In the genomic region with DNA sequence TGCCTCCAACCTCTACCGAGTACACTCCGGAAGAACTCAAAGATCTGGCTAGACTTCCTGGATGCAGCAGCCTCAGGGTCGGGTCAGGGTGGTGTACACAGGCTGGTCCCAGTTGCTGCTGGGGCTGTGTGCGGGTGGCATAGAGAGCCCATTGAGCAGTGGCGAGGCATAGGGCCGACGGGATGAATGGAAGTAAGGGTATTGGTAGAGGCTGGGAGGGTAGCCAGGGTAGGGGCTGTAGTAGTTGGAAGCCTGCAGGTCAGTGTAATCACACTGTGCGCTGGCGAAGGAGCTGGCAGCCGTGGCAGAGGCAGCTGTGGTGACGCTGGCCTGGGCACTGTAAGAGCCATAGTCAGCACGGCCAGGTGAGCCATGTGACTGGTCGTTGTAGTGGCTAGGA, we compare ENCODE assay signal across 8 mouse cellular contexts. TPM values are rescaled to one million over a fixed set of nuclear protein-coding genes. Genes with fewer than 3 reads are reported as not detected.
DNase-seq lines count a peak whose midpoint lies in the region; ATAC-seq and TF ChIP-seq lines count a peak whose summit lies in the region.

No protein-coding gene starts in this region.

- TF ChIP-seq RAD21 in CH12.LX (IDR thresholded peaks at IDR 0.05; ENCODE audit: low read depth, low read length), result no peak

- no peak for ATAC-seq in heart, embryonic 12.5 days (ENCODE audit: insufficient number of reproducible peaks, low FRiP score)
- ATAC-seq in forebrain, embryonic 13.5 days, result no peak
- no peak for ATAC-seq in CD4-positive, CD25-positive, alpha-beta regulatory T cell, adult 4 months
- ATAC-seq in lung, postnatal 0 days, result no peak
- ATAC-seq in heart, embryonic 11.5 days (replicated peaks; ENCODE audit: insufficient number of reproducible peaks, low FRiP score, low TSS enrichment), result no peak

- dilution Hi-C loops in CH12.LX (cut with MboI; ENCODE audit: extremely low pct_ligation_motif_present, extremely low pct_unique_long_range_greater_than_20kb, low sequenced_read_pairs), result no loop called here

- H3K36me3 ChIP-seq in heart, embryonic 12.5 days, result no peaks in the 10 kb centered on the region
- no peaks in the 10 kb centered on the region for H3K36me3 ChIP-seq in CH12.LX (replicated peaks in 1 of 2; ENCODE audit: control insufficient read depth in 1 of 2, insufficient read depth in 1 of 2, low read length in 1 of 2)
- peaks cover 9% of the 10 kb centered on the region; the same call in 1 of the 2 replicates for H3K36me3 ChIP-seq in forebrain, embryonic 13.5 days (ENCODE audit: poor library complexity, severe bottlenecking)
- H3K36me3 ChIP-seq in limb, embryonic 10.5 days, result peaks cover 15% of the 10 kb centered on the region
- H3K36me3 ChIP-seq in lung, postnatal 0 days (ENCODE audit: insufficient read depth, low read length), result no peaks in the 10 kb centered on the region
- no peaks in the 10 kb centered on the region for H3K36me3 ChIP-seq in heart, embryonic 11.5 days (ENCODE audit: control insufficient read depth, insufficient read depth, low read length)

- no peak for TF ChIP-seq POLR2A in CH12.LX (IDR thresholded peaks at IDR 0.05; ENCODE audit: low read depth, low read length)

- no peaks in the 10 kb centered on the region for H3K79me2 ChIP-seq in CH12.LX (replicated peaks; ENCODE audit: control insufficient read depth, extremely low read depth, insufficient read depth, poor library complexity, severe bottlenecking)

- H3K4me3 ChIP-seq in heart, embryonic 12.5 days, result no peak overlapping the region
- H3K4me3 ChIP-seq in CH12.LX (replicated peaks in 1 of 3; ENCODE audit: low read depth in 2 of 3, low read length in 2 of 3, poor library complexity in 1 of 3), result no peak overlapping the region
- H3K4me3 ChIP-seq in forebrain, embryonic 13.5 days, result peak overlapping the region; percentile 53
- H3K4me3 ChIP-seq in limb, embryonic 10.5 days, result 0 out of 2 replicates have a peak overlapping the region, but pooled peaks have one; percentile 1
- H3K4me3 ChIP-seq in lung, postnatal 0 days (ENCODE audit: low read depth, low read length), result no peak overlapping the region
- no peak overlapping the region for H3K4me3 ChIP-seq in heart, embryonic 11.5 days (ENCODE audit: low read depth, low read length)

- H3K4me1 ChIP-seq in heart, embryonic 12.5 days (replicated peaks), result peaks cover 58% of the 10 kb centered on the region
- peaks cover 15 to 19% of the 10 kb centered on the region in 2 experiments for H3K4me1 ChIP-seq in CH12.LX (ENCODE audit: control insufficient read depth in 1 of 2, insufficient read depth in 2 of 2)
- H3K4me1 ChIP-seq in forebrain, embryonic 13.5 days, result peaks cover 87% of the 10 kb centered on the region
- H3K4me1 ChIP-seq in limb, embryonic 10.5 days, result peaks cover 78% of the 10 kb centered on the region
- H3K4me1 ChIP-seq in lung, postnatal 0 days (ENCODE audit: insufficient read depth, low read depth, low read length), result peaks cover 8% of the 10 kb centered on the region
- H3K4me1 ChIP-seq in heart, embryonic 11.5 days (ENCODE audit: control insufficient read depth, insufficient read depth, low read length), result peaks cover 24% of the 10 kb centered on the region

- TF ChIP-seq CTCF in CH12.LX (conservative IDR thresholded peaks at IDR 0.05 in 1 of 2, IDR thresholded peaks at IDR 0.05 in 1 of 2; ENCODE audit: low read depth in 2 of 2, low read length in 2 of 2), result no peak
- no peak for TF ChIP-seq CTCF in lung, postnatal 0 days (IDR thresholded peaks at IDR 0.05)

- H3K9me3 ChIP-seq in heart, embryonic 12.5 days (replicated peaks), result no peaks in the 10 kb centered on the region
- H3K9me3 ChIP-seq in CH12.LX (replicated peaks; ENCODE audit: low read length), result peaks cover 6% of the 10 kb centered on the region
- no peaks in the 10 kb centered on the region for H3K9me3 ChIP-seq in forebrain, embryonic 13.5 days (replicated peaks)
- H3K9me3 ChIP-seq in limb, embryonic 10.5 days (replicated peaks), result no peaks in the 10 kb centered on the region
- H3K9me3 ChIP-seq in lung, postnatal 0 days (ENCODE audit: low read length), result no peaks in the 10 kb centered on the region
- no peaks in the 10 kb centered on the region for H3K9me3 ChIP-seq in heart, embryonic 11.5 days (replicated peaks; ENCODE audit: control insufficient read depth, low read length)

- intact Hi-C loops in heart, postnatal 10 days (cut with DNase I), result no loop called here

- no peak overlapping the region for H3K27ac ChIP-seq in heart, embryonic 12.5 days (ENCODE audit: poor library complexity, severe bottlenecking)
- no peak overlapping the region for H3K27ac ChIP-seq in CH12.LX (ENCODE audit: insufficient read depth, low read depth)
- H3K27ac ChIP-seq in forebrain, embryonic 13.5 days, result peak overlapping the region; percentile 26; the same call in 1 of the 2 replicates
- H3K27ac ChIP-seq in limb, embryonic 10.5 days, result 0 out of 2 replicates have a peak overlapping the region, but pooled peaks have one; percentile 38
- H3K27ac ChIP-seq in lung, postnatal 0 days (ENCODE audit: low read length), result no peak overlapping the region
- no peak overlapping the region for H3K27ac ChIP-seq in heart, embryonic 11.5 days (ENCODE audit: low read depth, low read length)

- 74% methylated on average over 13 of the region's 13 CpGs for WGBS in heart, embryonic 12.5 days
- WGBS in forebrain, embryonic 13.5 days, result 83% methylated on average over 13 of the region's 13 CpGs
- WGBS in limb, embryonic 10.5 days, result 79% methylated on average over 13 of the region's 13 CpGs
- WGBS in lung, postnatal 0 days, result 79% methylated on average over 12 of the region's 13 CpGs
- 74% methylated on average over 13 of the region's 13 CpGs for WGBS in heart, embryonic 11.5 days (ENCODE audit: insufficient replicate concordance)

- TF ChIP-seq EP300 in CH12.LX (IDR thresholded peaks at IDR 0.05; ENCODE audit: low read length), result no peak
- no peak for TF ChIP-seq EP300 in lung, postnatal 0 days (IDR thresholded peaks at IDR 0.05)

- H3K9ac ChIP-seq in heart, embryonic 12.5 days, result no peak overlapping the region
- H3K9ac ChIP-seq in CH12.LX (ENCODE audit: insufficient read depth, low read depth), result no peak overlapping the region
- H3K9ac ChIP-seq in forebrain, embryonic 13.5 days, result 0 out of 2 replicates have a peak overlapping the region, but pooled peaks have one; percentile 69
- no peak overlapping the region for H3K9ac ChIP-seq in lung, postnatal 0 days (replicated peaks; ENCODE audit: low read depth)
- no peak overlapping the region for H3K9ac ChIP-seq in heart, embryonic 11.5 days (ENCODE audit: low read depth, low read length)

- H3K4me2 ChIP-seq in heart, embryonic 12.5 days, result 0 out of 2 replicates have a peak overlapping the region, but pooled peaks have one; percentile 26
- peak overlapping the region; percentile 14 for H3K4me2 ChIP-seq in CH12.LX (ENCODE audit: insufficient read depth, low read depth, poor library complexity, severe bottlenecking)
- H3K4me2 ChIP-seq in forebrain, embryonic 13.5 days, result peak overlapping the region; percentile 82
- H3K4me2 ChIP-seq in lung, postnatal 0 days (replicated peaks; ENCODE audit: low read depth, low read length), result no peak overlapping the region
- no peak overlapping the region for H3K4me2 ChIP-seq in heart, embryonic 11.5 days

- peaks cover 37% of the 10 kb centered on the region for H3K27me3 ChIP-seq in heart, embryonic 12.5 days (replicated peaks)
- H3K27me3 ChIP-seq in CH12.LX (replicated peaks), result peaks cover 86% of the 10 kb centered on the region
- H3K27me3 ChIP-seq in forebrain, embryonic 13.5 days, result peaks cover 33% of the 10 kb centered on the region
- peaks cover 65% of the 10 kb centered on the region for H3K27me3 ChIP-seq in limb, embryonic 10.5 days (ENCODE audit: low read depth, poor library complexity, severe bottlenecking)
- peaks cover 28% of the 10 kb centered on the region for H3K27me3 ChIP-seq in lung, postnatal 0 days (replicated peaks; ENCODE audit: insufficient read depth, low read length)
- H3K27me3 ChIP-seq in heart, embryonic 11.5 days (ENCODE audit: control insufficient read depth, insufficient read depth, low read length), result peaks cover 34% of the 10 kb centered on the region

- in situ Hi-C loops in CH12.LX (cut with MboI; ENCODE audit: low pct_ligation_motif_present, low pct_unique_long_range_greater_than_20kb, low sequenced_read_pairs), result no loop called here

- DNase-seq in heart, postnatal 10 days, result no peak
- no peak for DNase-seq in CH12.LX (ENCODE audit: extremely low read depth)
- no peak for DNase-seq in limb, embryonic 10.5 days (ENCODE audit: low spot score)
- no peak for DNase-seq in lung, postnatal 0 days (ENCODE audit: low spot score)

TF ChIP-seq in CH12.LX, 34 proteins besides CTCF, POLR2A, EP300 and RAD21 (continues in another document):
- TF ChIP-seq MYC (IDR thresholded peaks at IDR 0.05; ENCODE audit: low read depth, low read length) (no peak), ELF1 (IDR thresholded peaks at IDR 0.05; ENCODE audit: low read depth, low read length) (no peak), CHD2 (IDR thresholded peaks at IDR 0.05; ENCODE audit: low read length) (no peak), ZMIZ1 (IDR thresholded peaks at IDR 0.05; ENCODE audit: low read depth, low read length) (no peak)

RNA-seq across cellular contexts. Expression of gene Sox8, which starts 3.2 kb away (rescaled TPM):
- 1.6 and 1.9 TPM in 2 replicates for polyA plus RNA-seq in heart, embryonic 12.5 days (2016; fragmentation: Nextera tagmentation; extraction: Ambion mirVana)
- total RNA-seq in heart, postnatal 10 days (2021), result under 1 TPM; 0.72 to 0.93 TPM
- total RNA-seq in CH12.LX (2012; rRNA removed) (not detected in 2 replicates), CH12.LX (2014; rRNA removed) (not detected in 2 replicates)
- not detected in 2 replicates for polyA plus RNA-seq in CH12.LX (2012; ENCODE audit: insufficient read length, low read depth)
- polyA plus RNA-seq in forebrain, embryonic 13.5 days (2015; fragmentation: Nextera tagmentation; extraction: Ambion mirVana), result 15.3 and 17.5 TPM in 2 replicates
- polyA plus RNA-seq in limb, embryonic 10.5 days (2016; fragmentation: Nextera tagmentation; extraction: Ambion mirVana), result 11.1 and 13.1 TPM in 2 replicates
- polyA plus RNA-seq in CD4-positive, CD25-positive, alpha-beta regulatory T cell, adult 4 months (2017; shearing (Covaris generic)), result not detected
- polyA plus RNA-seq in lung, postnatal 0 days (2015; fragmentation: Nextera tagmentation; extraction: Ambion mirVana), result 0.19 and 0.24 TPM in 2 replicates
- polyA plus RNA-seq in heart, embryonic 11.5 days (2014; fragmentation: Nextera tagmentation; extraction: Ambion mirVana), result 2.0 and 2.9 TPM in 2 replicates

RNA-seq across cellular contexts. Expression of gene Lmf1, which starts 11.6 kb away (rescaled TPM):
- polyA plus RNA-seq in heart, embryonic 12.5 days (2016; fragmentation: Nextera tagmentation; extraction: Ambion mirVana), result 34.6 and 35.3 TPM in 2 replicates
- total RNA-seq in heart, postnatal 10 days (2021), result 10 to 100 TPM; 25.4 to 27.0 TPM
- total RNA-seq in CH12.LX (2012; rRNA removed) (17.3 and 26.9 TPM in 2 replicates), CH12.LX (2014; rRNA removed) (11.2 and 13.3 TPM in 2 replicates)
- polyA plus RNA-seq in CH12.LX (2012; ENCODE audit: insufficient read length, low read depth), result 12.1 and 15.2 TPM in 2 replicates
- 19.7 and 20.9 TPM in 2 replicates for polyA plus RNA-seq in forebrain, embryonic 13.5 days (2015; fragmentation: Nextera tagmentation; extraction: Ambion mirVana)
- polyA plus RNA-seq in limb, embryonic 10.5 days (2016; fragmentation: Nextera tagmentation; extraction: Ambion mirVana), result 28.9 and 29.0 TPM in 2 replicates
- polyA plus RNA-seq in CD4-positive, CD25-positive, alpha-beta regulatory T cell, adult 4 months (2017; shearing (Covaris generic)), result 10 to 100 TPM; 22.0 to 26.0 TPM
- polyA plus RNA-seq in lung, postnatal 0 days (2015; fragmentation: Nextera tagmentation; extraction: Ambion mirVana), result 16.5 and 16.6 TPM in 2 replicates
- polyA plus RNA-seq in heart, embryonic 11.5 days (2014; fragmentation: Nextera tagmentation; extraction: Ambion mirVana), result 32.8 and 34.9 TPM in 2 replicates

Comparison
In these comparisons a context has a peak if more than half of its experiments do, and no peak if none do; other contexts are left out.
1. H3K4me2 ChIP-seq: peak in heart, embryonic 12.5 days (single experiment), CH12.LX (single experiment) and forebrain, embryonic 13.5 days (single experiment); none in lung, postnatal 0 days (single experiment) and heart, embryonic 11.5 days (single experiment).
2. H3K27ac ChIP-seq: peak in forebrain, embryonic 13.5 days (single experiment) and limb, embryonic 10.5 days (single experiment); none in heart, embryonic 12.5 days (single experiment), CH12.LX (single experiment), lung, postnatal 0 days (single experiment) and heart, embryonic 11.5 days (single experiment).
3. H3K4me3 ChIP-seq: peak in forebrain, embryonic 13.5 days (single experiment) and limb, embryonic 10.5 days (single experiment); none in heart, embryonic 12.5 days (single experiment), CH12.LX (0 of 3), lung, postnatal 0 days (single experiment) and heart, embryonic 11.5 days (single experiment).